Mouse (Mus musculus) spleen, adult 2 months (tissue): ENCODE data around the gene Rras2.

Experiments
- CTCF ChIP-seq: fragments of 200-500 bp; IDR thresholded peaks from 2 replicates; pipeline ENCODE4 v1.5.1; 2011; ENCODE audit warnings: mild to moderate bottlenecking, inconsistent platforms; ENCODE audit not compliant: insufficient read depth, insufficient read length, insufficient replicate concordance; ENCODE audit errors: extremely low read depth
- POLR2A ChIP-seq: fragments of 200-500 bp; IDR thresholded peaks from 2 replicates; pipeline ENCODE4 v1.6.1; 2011; ENCODE audit warnings: low read depth, low read length, inconsistent platforms

- TF ChIP-seq CTCF (peak; percentile 24; the same call in 1 of the 2 replicates), POLR2A (no peak)
Measured at GRCm38 (mm10) chr7:114007565-114007964, 110.0 kb downstream of the Rras2 start.
